Mouse (Mus musculus) frontal cortex, adult 2 months (tissue): ENCODE measurements around the gene Calcrl. TPM values are rescaled to one million over a fixed set of nuclear protein-coding genes. Genes with fewer than 3 reads are reported as not detected.
A peak's percentile ranks its signal among the peaks of the same experiment; 100 is the strongest.

Experiments used
- DNase-seq, 2 experiments: peaks; one replicate each; pipeline ENCODE4 v3.0.0; 2022; ENCODE audit warnings: low spot score in 1 of 2; ENCODE audit errors: extremely low spot score in 1 of 2
- polyA plus RNA-seq: library from polyadenylated mRNA; depleted of rRNA; stranded (reverse); fragments of >200 nt; gene quantifications from 2 replicates; pipeline ENCODE4 v1.2.3, GENCODE M21; 2012; rRNA removed

Calcrl gene
- polyA plus RNA-seq, 1 experiment: 4.8 TPM

DNA sequence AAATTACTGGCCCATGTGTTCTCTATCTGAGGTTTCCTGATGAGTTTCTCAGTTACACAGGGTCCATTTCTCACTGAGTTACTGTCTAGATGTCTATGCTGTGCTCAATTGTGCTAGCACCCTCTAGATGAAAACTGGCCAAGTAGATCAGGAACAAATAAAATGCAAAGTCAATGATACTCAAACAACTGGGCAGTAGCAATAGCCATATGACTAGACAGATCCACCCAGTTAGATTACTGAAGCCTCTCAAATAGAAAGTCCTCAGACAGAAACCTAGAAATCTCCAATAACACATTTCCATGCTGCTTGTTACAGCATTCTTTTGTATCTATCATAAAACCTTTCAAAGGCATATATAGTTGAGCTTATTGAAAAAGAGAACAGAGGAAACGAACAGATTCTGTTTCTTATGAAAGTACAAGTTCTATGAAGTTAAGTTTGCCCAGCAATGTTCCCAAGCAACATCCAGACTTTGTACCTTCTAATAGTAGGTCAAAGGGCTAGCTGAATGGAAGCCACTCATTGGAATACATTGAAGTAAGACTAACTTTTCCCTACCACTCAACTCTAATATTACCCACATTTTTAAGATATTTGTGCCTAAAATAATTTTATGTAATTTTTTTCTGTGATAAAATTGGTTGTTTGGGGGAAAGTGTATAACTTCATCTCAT lies 87.3 kb downstream of the Calcrl start:
- no peak for DNase-seq

- DNase-seq: no peak
Measured at GRCm38 (mm10) chr2:84336331-84336730, 88.9 kb downstream of the Calcrl start.

DNA sequence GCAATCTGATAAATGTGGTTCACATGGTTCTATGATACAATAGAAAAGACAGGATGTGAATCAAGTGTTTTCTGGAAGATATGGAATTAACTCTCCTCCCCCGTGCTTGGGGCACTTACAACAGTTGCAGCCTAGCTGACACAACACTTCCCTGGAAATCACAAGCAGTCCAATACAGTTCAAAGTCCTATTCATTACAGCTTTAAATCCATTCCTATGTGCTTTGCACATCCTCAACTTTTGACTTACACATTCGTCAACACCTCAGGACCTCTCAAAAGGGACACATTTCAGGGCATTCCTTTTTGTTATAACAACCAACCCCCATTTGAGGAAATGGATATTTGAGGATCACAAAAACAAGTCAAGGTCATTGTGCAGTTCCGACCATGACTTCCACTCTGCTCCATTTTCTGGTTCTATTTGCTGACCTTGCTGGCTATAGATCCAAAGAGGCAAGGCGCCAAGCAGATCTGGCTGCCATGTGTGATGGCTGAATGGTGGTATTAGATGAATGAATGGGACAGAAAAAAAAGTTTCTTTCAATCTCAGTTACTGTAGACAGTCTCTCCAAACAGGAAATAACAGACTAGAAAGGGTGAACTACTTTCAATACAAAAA lies 108.9 kb downstream of the Calcrl start:
- no peak for DNase-seq

DNA sequence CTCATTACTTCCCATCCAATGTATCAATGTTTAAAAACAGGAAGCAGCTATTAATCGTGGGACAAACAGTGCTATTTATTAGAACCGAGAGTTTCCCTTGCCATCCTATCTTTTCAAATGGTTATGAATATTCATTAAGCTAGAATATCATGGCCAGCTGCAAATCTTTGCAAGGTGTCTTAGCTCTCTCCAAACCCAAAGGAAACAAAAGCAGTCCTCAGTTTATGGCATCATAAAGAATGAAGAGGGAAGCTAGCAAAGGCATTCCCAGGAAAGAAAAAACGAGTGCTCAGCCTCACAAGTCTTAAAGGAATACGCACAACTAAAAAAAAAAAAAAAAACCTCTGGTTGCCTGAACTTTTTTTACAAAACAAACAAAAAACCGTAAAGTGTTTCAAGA lies 128.7 kb downstream of the Calcrl start:
- no peak for DNase-seq

- no peak for DNase-seq
Measured at GRCm38 (mm10) chr2:84295068-84295467, 130.1 kb downstream of the Calcrl start.

- DNase-seq: no peak
Measured at GRCm38 (mm10) chr2:84294611-84295010, 130.6 kb downstream of the Calcrl start.

DNA sequence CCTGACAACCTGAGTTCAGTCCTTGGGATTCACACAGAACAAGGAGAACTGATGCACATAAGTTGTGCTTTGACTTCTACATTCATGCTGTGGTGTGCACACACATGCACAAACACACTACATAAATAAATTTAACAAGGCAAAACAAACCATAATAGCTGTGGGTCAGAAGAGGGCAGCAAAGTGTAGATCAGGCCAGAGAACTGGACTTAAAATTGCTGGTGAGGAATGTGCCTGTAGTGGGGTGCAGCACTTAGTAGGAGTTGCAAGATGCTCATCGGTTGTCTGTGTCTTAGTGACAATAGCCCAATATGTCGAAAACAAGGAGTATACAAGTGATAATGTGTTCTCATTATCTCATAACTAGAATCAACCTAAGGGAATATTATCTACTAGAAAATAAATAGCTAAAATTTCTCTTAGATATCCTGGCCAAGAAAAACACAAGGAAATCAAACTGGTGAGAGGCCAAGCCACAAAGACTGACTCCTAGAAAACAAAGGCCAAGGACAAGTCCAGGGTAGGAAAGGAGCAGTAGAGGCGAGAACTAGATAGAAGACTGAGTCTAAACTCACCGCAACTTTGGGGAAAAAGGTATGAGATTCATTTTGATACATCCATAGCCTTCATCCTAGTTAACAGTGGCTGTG lies 132.7 kb downstream of the Calcrl start:
- no peak for DNase-seq

GRCm38 (mm10) chr2:84288940-84289557 lies 136.2 kb downstream of the Calcrl start:
- peak in 1 of 2 experiments; percentile 10 for DNase-seq

Other genes starting within 250 kb of the Calcrl start
- gene Tfpi, start 51.4 kb upstream of the Calcrl start, polyA plus RNA-seq: 6.3 and 6.6 TPM in 2 replicates
- gene Ctnnd1, start 225.4 kb upstream of the Calcrl start, polyA plus RNA-seq: 42.1 and 45.8 TPM in 2 replicates
- gene Btbd18, start 233.7 kb upstream of the Calcrl start, polyA plus RNA-seq: not detected in 2 replicates
- 54.9 and 56.1 TPM in 2 replicates for gene Selenoh, start 245.4 kb upstream of the Calcrl start, polyA plus RNA-seq